Mouse (Mus musculus): ENCODE results near the gene Olfr1093. TPM values are rescaled to one million over a fixed set of nuclear protein-coding genes. Genes with fewer than 3 reads are reported as not detected.

Olfr1093 gene
- polyA plus RNA-seq (2015; fragmentation: Nextera tagmentation; extraction: Ambion mirVana), result not detected in 2 replicates

DNA sequence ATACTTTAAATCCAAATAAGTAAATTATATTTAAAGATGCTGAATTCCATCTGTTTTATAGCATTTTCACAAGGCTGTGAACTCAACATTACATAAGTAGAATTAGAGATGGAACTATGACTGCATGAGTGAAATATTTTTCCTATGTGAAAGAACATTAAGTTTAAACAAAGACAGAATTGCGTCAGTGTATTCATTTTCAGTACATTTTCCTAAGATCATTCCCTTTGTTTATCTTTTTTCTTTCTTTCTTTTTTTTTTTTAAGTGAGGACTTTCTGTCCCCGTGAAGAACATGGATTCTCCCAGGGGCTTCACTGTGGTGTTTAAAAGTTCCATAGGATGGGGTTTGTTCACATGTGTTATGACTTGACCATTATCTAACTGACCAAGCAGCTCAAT lies at the start of gene Olfr1093:
Gene Olfr1093 (plus strand): TSS at position 301 of the 400 bp plus-strand sequence.

DNA sequence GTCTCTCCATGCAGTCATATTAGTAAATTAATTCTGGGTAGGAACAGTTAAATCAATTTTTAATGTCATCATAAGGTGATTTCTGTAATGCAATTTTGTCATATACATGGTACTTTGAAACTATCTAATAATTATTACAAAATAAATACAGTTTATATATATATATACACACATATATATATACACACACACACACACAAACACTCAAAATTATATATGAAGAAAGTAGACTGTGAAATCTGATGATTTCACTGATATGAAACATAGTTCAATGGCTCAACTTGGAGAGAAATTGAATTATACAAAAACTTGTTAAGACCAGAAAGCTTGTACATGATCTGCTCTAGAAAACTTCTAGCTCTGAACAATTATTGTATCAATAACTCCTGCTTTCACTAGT lies 48.7 kb upstream of the Olfr1093 start, which contains the start of gene Olfr1089:
Gene Olfr1089 (minus strand): TSS at position 101 of the 400 bp plus-strand sequence.

DNA sequence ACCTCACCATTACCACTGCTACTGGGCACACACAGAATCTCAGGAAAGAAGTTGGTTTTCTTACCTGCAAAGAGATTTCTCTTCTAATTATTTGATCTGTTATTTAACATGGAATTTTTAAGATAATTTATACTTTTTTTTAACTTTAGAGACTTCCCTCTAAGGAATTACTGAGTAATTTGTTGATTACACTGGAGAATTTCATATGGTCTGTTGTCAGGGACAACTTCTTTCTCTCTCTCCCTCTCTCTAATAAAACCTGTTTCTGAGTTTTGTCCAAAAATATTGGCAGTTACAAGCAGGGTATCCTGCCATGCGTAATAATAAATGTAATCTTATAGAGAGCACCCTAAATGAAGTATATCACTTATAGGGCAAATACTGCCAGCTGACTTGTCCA lies 23.4 kb upstream of the Olfr1093 start, which contains the start of gene Olfr1090:
Gene Olfr1090 (minus strand): TSS at position 101 of the 400 bp plus-strand sequence.

DNA sequence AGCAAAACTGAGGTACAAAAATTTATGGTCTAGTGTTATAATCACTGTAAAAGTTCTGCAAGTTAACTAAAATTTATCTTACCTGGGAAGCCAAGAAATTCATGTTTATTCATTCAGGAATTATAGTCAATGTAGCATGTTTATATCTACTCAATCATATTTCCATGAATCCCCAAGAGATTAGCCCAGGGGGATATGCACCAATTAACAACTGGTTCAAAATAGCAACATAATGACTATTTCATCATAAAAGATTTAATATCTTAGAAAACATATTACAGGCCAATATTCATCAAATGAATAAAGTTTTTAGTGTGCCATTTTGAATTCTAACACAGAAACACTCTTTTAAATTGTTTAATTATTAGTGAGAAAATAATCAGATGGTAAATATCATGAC lies 27.6 kb downstream of the Olfr1093 start, which contains the start of gene Olfr141:
Gene Olfr141 (minus strand): TSS at position 101 of the 400 bp plus-strand sequence.

DNA sequence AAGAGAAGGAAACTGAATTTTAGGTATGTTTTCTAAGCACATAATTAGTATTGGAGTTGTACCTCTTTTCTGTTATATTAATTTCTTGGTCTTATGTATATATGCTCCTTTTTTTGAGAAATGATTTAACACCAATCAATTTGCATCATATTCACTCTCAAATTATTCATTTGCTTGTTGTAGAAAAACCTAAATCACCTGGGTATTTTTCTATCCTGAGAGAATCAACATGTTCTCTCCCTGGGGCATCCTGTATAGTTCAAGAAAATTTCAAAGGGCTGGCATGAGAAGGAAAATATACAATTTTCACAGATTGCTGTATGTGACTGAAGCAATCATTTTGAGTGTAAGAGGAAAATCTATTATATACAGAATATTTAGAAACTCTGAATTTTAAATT lies 42.1 kb downstream of the Olfr1093 start, which contains the start of gene Olfr1094:
Gene Olfr1094 (plus strand): TSS at position 301 of the 400 bp plus-strand sequence.

Other genes with a start within 250 kb of the Olfr1093 start
- gene Olfr1079, start 240.0 kb upstream of the Olfr1093 start, polyA plus RNA-seq (2015; fragmentation: Nextera tagmentation; extraction: Ambion mirVana), result not detected in 2 replicates
- gene Olfr1080, start 224.2 kb upstream of the Olfr1093 start, polyA plus RNA-seq (2015; fragmentation: Nextera tagmentation; extraction: Ambion mirVana), result not detected in 2 replicates
- gene Olfr1082, start 183.5 kb upstream of the Olfr1093 start, polyA plus RNA-seq (2015; fragmentation: Nextera tagmentation; extraction: Ambion mirVana), result not detected in 2 replicates
- gene Olfr1084, start 142.8 kb upstream of the Olfr1093 start, polyA plus RNA-seq (2015; fragmentation: Nextera tagmentation; extraction: Ambion mirVana), result not detected in 2 replicates
- gene Olfr1085, start 120.5 kb upstream of the Olfr1093 start, polyA plus RNA-seq (2015; fragmentation: Nextera tagmentation; extraction: Ambion mirVana), result not detected in 2 replicates
- gene Olfr1086, start 102.4 kb upstream of the Olfr1093 start, polyA plus RNA-seq (2015; fragmentation: Nextera tagmentation; extraction: Ambion mirVana), result not detected in 2 replicates
- gene Olfr1087, start 84.1 kb upstream of the Olfr1093 start, polyA plus RNA-seq (2015; fragmentation: Nextera tagmentation; extraction: Ambion mirVana), result not detected in 2 replicates
- not detected in 2 replicates for gene Olfr1089, start 48.8 kb upstream of the Olfr1093 start, polyA plus RNA-seq (2015; fragmentation: Nextera tagmentation; extraction: Ambion mirVana)
- not detected in 2 replicates for gene Olfr1090, start 23.5 kb upstream of the Olfr1093 start, polyA plus RNA-seq (2015; fragmentation: Nextera tagmentation; extraction: Ambion mirVana)
- not detected in 2 replicates for gene Olfr141, start 27.5 kb downstream of the Olfr1093 start, polyA plus RNA-seq (2015; fragmentation: Nextera tagmentation; extraction: Ambion mirVana)
- gene Olfr1094, start 42.2 kb downstream of the Olfr1093 start, polyA plus RNA-seq (2015; fragmentation: Nextera tagmentation; extraction: Ambion mirVana), result not detected in 2 replicates
- not detected in 2 replicates for gene Olfr1095, start 69.2 kb downstream of the Olfr1093 start, polyA plus RNA-seq (2015; fragmentation: Nextera tagmentation; extraction: Ambion mirVana)
- gene Gm13723, start 92.3 kb downstream of the Olfr1093 start, polyA plus RNA-seq (2015; fragmentation: Nextera tagmentation; extraction: Ambion mirVana), result not detected in 2 replicates
- gene Olfr1097, start 109.7 kb downstream of the Olfr1093 start, polyA plus RNA-seq (2015; fragmentation: Nextera tagmentation; extraction: Ambion mirVana), result not detected in 2 replicates
- not detected in 2 replicates for gene Olfr1098, start 142.1 kb downstream of the Olfr1093 start, polyA plus RNA-seq (2015; fragmentation: Nextera tagmentation; extraction: Ambion mirVana)
- not detected in 2 replicates for gene Olfr1099, start 178.2 kb downstream of the Olfr1093 start, polyA plus RNA-seq (2015; fragmentation: Nextera tagmentation; extraction: Ambion mirVana)
- gene Olfr1100, start 197.5 kb downstream of the Olfr1093 start, polyA plus RNA-seq (2015; fragmentation: Nextera tagmentation; extraction: Ambion mirVana), result not detected in 2 replicates
- gene Olfr1101, start 208.7 kb downstream of the Olfr1093 start, polyA plus RNA-seq (2015; fragmentation: Nextera tagmentation; extraction: Ambion mirVana), result not detected in 2 replicates
- gene Olfr1102, start 215.9 kb downstream of the Olfr1093 start, polyA plus RNA-seq (2015; fragmentation: Nextera tagmentation; extraction: Ambion mirVana), result not detected in 2 replicates
- gene Olfr1104, start 244.6 kb downstream of the Olfr1093 start, polyA plus RNA-seq (2015; fragmentation: Nextera tagmentation; extraction: Ambion mirVana), result not detected in 2 replicates

All from spleen, postnatal 0 days (tissue).